Mouse (Mus musculus): Measurements from ENCODE around the gene Npl. TPM values are rescaled to one million over a fixed set of nuclear protein-coding genes. Genes with fewer than 3 reads are reported as not detected.

Npl gene
- polyA plus RNA-seq, 1 experiment: 2.2 TPM

DNA sequence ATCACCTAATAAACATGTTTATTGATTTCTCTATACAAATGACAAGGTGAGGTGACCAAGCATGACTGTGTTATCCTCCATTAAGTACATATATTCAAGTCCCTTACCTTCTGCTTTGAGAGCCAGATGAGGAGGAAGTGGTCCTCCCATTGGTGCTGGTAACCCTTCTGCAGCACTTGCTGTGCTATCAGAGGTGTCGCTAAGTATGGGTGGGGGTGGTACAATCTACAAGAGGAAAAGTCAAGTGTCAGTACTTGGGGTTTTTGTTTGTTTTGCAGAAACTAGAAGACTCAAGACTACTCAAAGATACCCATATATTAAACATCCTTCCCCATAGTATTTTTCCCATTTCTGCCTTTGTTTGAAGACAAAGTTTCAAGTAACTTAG, 68.8 kb downstream of the Npl start:
- TF ChIP-seq POLR2A (IDR thresholded peaks at IDR 0.05; ENCODE audit: low read depth, low read length): no peak
- no peak for TF ChIP-seq CTCF (IDR thresholded peaks at IDR 0.05; ENCODE audit: borderline replicate concordance, insufficient read depth, low read length)
- Histone ChIP-seq H3K4me3 (ENCODE audit: insufficient read depth, low read length) (no peak overlapping the region), H3K4me1 (ENCODE audit: control insufficient read depth, insufficient read depth, low read length) (peaks cover 4% of the 10 kb centered on the region), H3K27ac (ENCODE audit: insufficient read depth, low read length) (no peak overlapping the region)

- no peak overlapping the region for H3K27ac ChIP-seq (ENCODE audit: insufficient read depth, low read length)
- peaks cover 4% of the 10 kb centered on the region for H3K4me1 ChIP-seq (ENCODE audit: control insufficient read depth, insufficient read depth, low read length)
- TF ChIP-seq POLR2A (IDR thresholded peaks at IDR 0.05; ENCODE audit: low read depth, low read length): no peak
- peak; percentile 54; the same call in 1 of the 2 replicates for TF ChIP-seq CTCF (IDR thresholded peaks at IDR 0.05; ENCODE audit: borderline replicate concordance, insufficient read depth, low read length)
- no peak overlapping the region for H3K4me3 ChIP-seq (ENCODE audit: insufficient read depth, low read length)
Observed at GRCm38 (mm10) chr1:153480386-153481024, 69.3 kb downstream of the Npl start.

GRCm38 (mm10) chr1:153479296-153479695, 70.5 kb downstream of the Npl start:
- TF ChIP-seq POLR2A (IDR thresholded peaks at IDR 0.05; ENCODE audit: low read depth, low read length) (no peak), CTCF (IDR thresholded peaks at IDR 0.05; ENCODE audit: borderline replicate concordance, insufficient read depth, low read length) (no peak)
- Histone ChIP-seq H3K27ac (ENCODE audit: insufficient read depth, low read length) (no peak overlapping the region), H3K4me1 (ENCODE audit: control insufficient read depth, insufficient read depth, low read length) (peaks cover 2% of the 10 kb centered on the region; the same call in 1 of the 2 replicates), H3K4me3 (ENCODE audit: insufficient read depth, low read length) (no peak overlapping the region)

DNA sequence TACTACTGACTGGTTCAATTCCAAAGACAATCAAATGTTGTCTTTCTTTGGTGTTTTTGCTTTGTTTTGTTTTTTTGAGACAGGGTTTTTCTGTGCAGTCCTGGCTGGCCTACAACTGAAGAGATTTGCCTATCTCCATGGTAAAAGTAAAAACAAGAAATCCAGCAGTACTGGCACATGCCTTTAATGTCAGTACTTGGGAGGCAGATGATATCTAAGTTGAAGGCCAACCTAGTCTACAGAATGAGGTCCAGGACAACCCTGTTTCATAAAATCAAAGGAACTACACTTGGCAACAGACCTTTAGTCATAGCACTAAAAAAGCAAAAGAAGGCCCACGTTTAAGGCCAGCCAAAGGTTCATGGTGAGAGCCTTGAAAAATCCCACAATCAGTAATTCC, 88.0 kb downstream of the Npl start:
- no peak overlapping the region for H3K27ac ChIP-seq (ENCODE audit: insufficient read depth, low read length)
- TF ChIP-seq POLR2A (IDR thresholded peaks at IDR 0.05; ENCODE audit: low read depth, low read length): no peak
- TF ChIP-seq CTCF (IDR thresholded peaks at IDR 0.05; ENCODE audit: borderline replicate concordance, insufficient read depth, low read length): no peak
- H3K4me1 ChIP-seq (ENCODE audit: control insufficient read depth, insufficient read depth, low read length): no peaks in the 10 kb centered on the region
- H3K4me3 ChIP-seq (ENCODE audit: insufficient read depth, low read length): no peak overlapping the region

DNA sequence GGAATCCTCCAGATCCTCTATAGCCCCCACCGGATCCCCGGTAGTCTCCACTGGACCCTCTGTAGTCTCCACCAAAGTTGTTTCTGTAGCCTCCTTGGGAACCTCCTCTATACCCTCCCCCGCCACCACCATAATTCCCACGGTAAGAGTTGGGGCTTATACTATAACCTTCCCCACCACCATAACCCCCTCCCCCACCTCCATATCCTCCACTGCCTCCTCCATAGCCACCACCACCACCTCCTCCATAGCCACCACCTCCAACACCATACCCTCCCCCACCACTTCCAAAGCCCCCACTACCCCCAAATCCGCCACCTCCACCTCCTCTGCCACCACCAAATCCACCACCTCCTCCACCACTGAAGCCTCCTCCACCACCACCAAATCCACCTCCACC, 93.7 kb downstream of the Npl start:
- Histone ChIP-seq H3K4me3 (ENCODE audit: insufficient read depth, low read length) (no peak overlapping the region), H3K27ac (ENCODE audit: insufficient read depth, low read length) (no peak overlapping the region), H3K4me1 (ENCODE audit: control insufficient read depth, insufficient read depth, low read length) (no peaks in the 10 kb centered on the region)
- TF ChIP-seq CTCF (IDR thresholded peaks at IDR 0.05; ENCODE audit: borderline replicate concordance, insufficient read depth, low read length) (no peak), POLR2A (IDR thresholded peaks at IDR 0.05; ENCODE audit: low read depth, low read length) (no peak)

DNA sequence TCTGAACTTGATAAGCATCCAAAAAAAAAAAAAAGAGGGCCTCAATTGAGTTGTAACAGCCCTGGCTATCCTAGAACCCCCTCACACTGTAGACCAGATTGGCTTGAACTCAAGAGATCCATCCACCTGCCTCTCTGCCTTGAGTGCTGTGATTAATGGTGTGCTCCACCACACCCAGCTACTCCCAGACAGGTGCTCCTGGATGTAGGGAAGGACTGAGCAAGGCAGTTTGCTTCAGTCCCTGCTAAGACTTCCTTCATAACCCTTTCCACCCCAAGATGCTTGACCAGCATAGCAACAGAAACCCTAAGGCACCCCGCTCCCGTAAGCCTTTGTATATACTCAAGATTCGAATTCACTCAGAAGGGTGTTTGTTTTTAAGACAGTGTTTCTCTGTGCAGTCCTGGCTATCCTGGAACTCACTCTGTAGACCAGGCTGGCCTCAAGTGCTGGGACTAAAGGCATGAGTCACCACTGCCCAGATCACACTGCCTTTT, 96.7 kb downstream of the Npl start:
- H3K4me3 ChIP-seq (ENCODE audit: insufficient read depth, low read length): no peak overlapping the region
- no peak overlapping the region for H3K27ac ChIP-seq (ENCODE audit: insufficient read depth, low read length)
- TF ChIP-seq POLR2A (IDR thresholded peaks at IDR 0.05; ENCODE audit: low read depth, low read length) (no peak), CTCF (IDR thresholded peaks at IDR 0.05; ENCODE audit: borderline replicate concordance, insufficient read depth, low read length) (no peak)
- H3K4me1 ChIP-seq (ENCODE audit: control insufficient read depth, insufficient read depth, low read length): no peaks in the 10 kb centered on the region

Other genes starting within 250 kb of the Npl start
- gene Lamc1, start 217.3 kb downstream of the Npl start, polyA plus RNA-seq (2011; ENCODE audit: insufficient read length, low read depth, missing spikeins): 164 and 190 TPM in 2 replicates
- gene Shcbp1l, start 124.9 kb downstream of the Npl start, polyA plus RNA-seq (2011; ENCODE audit: insufficient read length, low read depth, missing spikeins): not detected in 2 replicates
- gene Dhx9, start 62.4 kb downstream of the Npl start, polyA plus RNA-seq (2011; ENCODE audit: insufficient read length, low read depth, missing spikeins): 149 and 183 TPM in 2 replicates
- 0.39 and 0.48 TPM in 2 replicates for gene Rgs8, start 103.0 kb upstream of the Npl start, polyA plus RNA-seq (2011; ENCODE audit: insufficient read length, low read depth, missing spikeins)
- gene Rgs16, start 190.3 kb upstream of the Npl start, polyA plus RNA-seq (2011; ENCODE audit: insufficient read length, low read depth, missing spikeins): 21.7 and 52.7 TPM in 2 replicates
- 4.1 and 5.6 TPM in 2 replicates for gene Rnasel, start 199.4 kb upstream of the Npl start, polyA plus RNA-seq (2011; ENCODE audit: insufficient read length, low read depth, missing spikeins)